Mouse (Mus musculus): ENCODE measurements around the gene Gm10226. TPM values are rescaled to one million over a fixed set of nuclear protein-coding genes. Genes with fewer than 3 reads are reported as not detected.
A peak's percentile ranks its signal among the peaks of the same experiment; 100 is the strongest.
"Not testable (repeated sequence)": the region's sequence is repeated elsewhere in the genome, so short reads cannot be mapped to it uniquely, and the experiment has no call there.

Gene Gm10226
- polyA plus RNA-seq (2015; fragmentation: Nextera tagmentation; extraction: Ambion mirVana): 2.6 and 3.9 TPM in 2 replicates

DNA sequence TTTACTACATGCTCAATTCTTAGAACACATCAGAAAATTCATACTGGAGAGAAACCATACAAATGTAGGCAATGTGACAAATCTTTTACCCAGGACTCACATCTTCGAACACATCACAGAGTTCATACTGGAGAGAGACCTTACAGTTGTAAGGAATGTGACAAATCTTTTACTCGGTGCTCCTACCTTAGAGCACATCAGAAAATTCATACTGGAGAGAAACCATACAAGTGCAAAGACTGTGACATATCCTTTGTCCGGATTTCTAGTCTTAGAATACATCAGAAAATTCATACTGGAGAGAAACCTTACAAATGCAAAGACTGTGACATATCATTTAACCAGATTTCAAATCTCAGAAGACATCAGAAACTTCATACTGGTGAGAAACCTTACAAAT lies at the start of gene Gm10226:
TSS of gene Gm10226 (plus strand) at position 301 of the 400 bp plus-strand sequence.
- H3K27me3 ChIP-seq: no peaks in the 10 kb centered on the region
- H3K4me2 ChIP-seq: no peak within 1 kb of the TSS
- H3K4me3 ChIP-seq: no peak within 1 kb of the TSS
- ATAC-seq (replicated peaks; ENCODE audit: insufficient number of reproducible peaks, insufficient read depth, low FRiP score, low read depth): no peak
- 80% methylated on average over 3 of the region's 3 CpGs for WGBS
- no peak within 1 kb of the TSS for H3K27ac ChIP-seq
- H3K4me1 ChIP-seq (replicated peaks): no peaks in the 10 kb centered on the region
- no peaks in the 10 kb centered on the region for H3K9me3 ChIP-seq (replicated peaks)
- H3K36me3 ChIP-seq: peaks cover 17% of the 10 kb centered on the region
- no peak within 1 kb of the TSS for H3K9ac ChIP-seq

DNA sequence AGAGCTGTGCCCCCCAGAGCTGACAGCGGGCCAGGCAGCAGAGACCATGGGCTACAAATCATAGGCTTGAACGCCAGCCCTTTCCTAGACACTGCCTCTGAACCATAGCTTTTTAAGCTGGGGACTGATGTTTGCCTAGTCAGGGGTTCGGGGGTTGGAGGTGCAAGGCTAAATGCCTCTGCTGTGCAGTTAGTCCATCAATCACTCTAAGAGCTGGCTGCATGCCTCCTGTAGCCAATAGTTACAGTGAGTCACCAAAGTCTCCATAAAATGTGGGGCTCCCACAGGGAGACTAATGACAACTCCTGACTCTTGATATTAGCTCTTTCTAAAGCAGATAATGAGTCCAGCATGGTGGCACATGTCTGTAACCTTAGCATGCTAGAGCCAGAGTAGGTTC lies 42.9 kb upstream of the Gm10226 start:
- Histone ChIP-seq H3K4me2 (no peak overlapping the region), H3K36me3 (0 out of 2 replicates have a peak, but pooled peaks cover 4% of the 10 kb centered on the region), H3K9me3 (replicated peaks) (no peaks in the 10 kb centered on the region), H3K27me3 (no peaks in the 10 kb centered on the region), H3K9ac (no peak overlapping the region), H3K4me3 (no peak overlapping the region), H3K4me1 (replicated peaks) (no peaks in the 10 kb centered on the region), H3K27ac (no peak overlapping the region)
- no peak for ATAC-seq (replicated peaks; ENCODE audit: insufficient number of reproducible peaks, insufficient read depth, low FRiP score, low read depth)
- WGBS: 68% methylated on average over 3 of the region's 3 CpGs

DNA sequence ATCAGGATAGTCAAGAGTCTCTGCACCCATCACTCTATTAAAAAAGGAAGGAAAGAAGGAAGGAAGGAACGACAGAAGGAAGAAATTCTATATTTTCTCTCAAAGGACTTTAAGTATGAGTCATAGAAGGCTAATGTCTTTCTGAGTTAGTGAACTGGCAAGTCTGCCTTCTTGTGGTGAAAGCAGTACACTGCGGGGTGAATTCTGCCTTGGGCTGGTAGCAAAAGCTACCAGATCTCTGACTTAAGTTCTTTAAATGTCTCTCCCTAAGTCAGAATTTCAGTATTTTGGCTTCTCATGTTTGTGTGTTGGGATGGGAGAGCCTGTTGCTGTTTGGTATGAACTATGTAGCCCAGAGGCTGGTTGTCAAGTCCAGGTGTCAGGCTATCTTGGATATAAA lies 41.7 kb upstream of the Gm10226 start:
- no peak for ATAC-seq (replicated peaks; ENCODE audit: insufficient number of reproducible peaks, insufficient read depth, low FRiP score, low read depth)
- Histone ChIP-seq H3K27ac (peak overlapping the region; percentile 76), H3K4me3 (peak overlapping the region; percentile 58), H3K9me3 (replicated peaks) (no peaks in the 10 kb centered on the region), H3K27me3 (no peaks in the 10 kb centered on the region), H3K4me1 (replicated peaks) (no peaks in the 10 kb centered on the region), H3K4me2 (peak overlapping the region; percentile 59), H3K36me3 (0 out of 2 replicates have a peak, but pooled peaks cover 4% of the 10 kb centered on the region), H3K9ac (peak overlapping the region; percentile 11; the same call in 1 of the 2 replicates)
- 22% methylated on average over 2 of the region's 2 CpGs for WGBS

DNA sequence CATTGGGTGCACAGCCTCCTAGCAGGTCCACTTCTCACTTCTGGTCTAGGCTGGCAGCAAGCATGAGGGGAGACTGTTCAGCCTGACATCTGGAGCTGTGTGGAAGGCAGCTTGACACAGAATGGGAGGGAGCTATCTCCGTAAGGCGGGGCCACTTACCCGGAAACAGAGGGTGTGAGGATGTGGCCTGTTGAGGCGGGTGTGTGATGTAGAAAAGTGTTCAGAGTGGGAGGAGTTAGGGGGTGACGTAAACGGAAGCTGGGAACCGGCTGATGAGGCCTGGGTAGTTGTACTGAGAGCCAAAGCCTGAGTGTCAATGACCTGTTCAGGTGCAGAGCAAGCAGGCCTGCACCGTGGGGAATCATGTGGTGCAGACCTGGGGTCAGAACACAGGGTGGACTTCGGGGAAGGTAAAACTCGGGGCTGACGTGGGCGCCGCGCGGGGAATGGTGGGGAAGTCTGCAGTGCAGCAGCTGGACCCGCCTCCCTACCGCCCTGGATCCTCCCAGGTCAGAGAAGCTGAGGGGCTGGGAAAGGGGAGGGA lies 41.2 kb upstream of the Gm10226 start, which contains the start of gene Zfp983:
TSS of gene Zfp983 (plus strand) at position 261 of the 544 bp plus-strand sequence.
- Histone ChIP-seq H3K27ac (peak within 1 kb of the TSS; percentile 76), H3K9ac (peak within 1 kb of the TSS; percentile 43), H3K4me3 (peak within 1 kb of the TSS; percentile 58), H3K4me2 (peak within 1 kb of the TSS; percentile 59)
- under 1% methylated on average over 17 of the region's 17 CpGs for whole genome bisulfite sequencing
- H3K4me1 ChIP-seq (replicated peaks); H3K36me3 ChIP-seq; H3K9me3 ChIP-seq (replicated peaks); H3K27me3 ChIP-seq: not testable (repeated sequence)
- ATAC-seq (replicated peaks; ENCODE audit: insufficient number of reproducible peaks, insufficient read depth, low FRiP score, low read depth): peak; percentile 99

DNA sequence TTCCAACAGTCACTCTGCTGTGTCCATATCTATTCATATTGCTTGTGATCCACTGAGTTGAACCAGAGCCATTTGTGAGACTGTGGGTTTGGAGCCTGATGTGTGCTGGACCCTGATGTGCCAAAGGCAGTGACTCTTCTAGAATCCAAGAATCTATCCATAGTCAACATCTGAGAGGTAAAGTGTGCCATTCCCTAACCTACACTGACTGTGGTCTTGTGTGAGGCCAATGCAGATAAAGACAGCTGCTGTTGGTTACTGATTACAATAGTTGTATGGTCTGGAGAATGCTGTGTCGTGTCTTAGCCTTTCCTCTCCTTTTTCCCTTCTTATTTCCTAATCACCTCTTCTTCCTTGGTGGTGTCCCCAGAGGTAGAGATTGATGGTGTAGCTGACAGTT lies 12.8 kb upstream of the Gm10226 start:
- not testable (repeated sequence) for H3K9me3 ChIP-seq (replicated peaks); H3K4me1 ChIP-seq (replicated peaks); H3K36me3 ChIP-seq; H3K9ac ChIP-seq; H3K4me3 ChIP-seq; H3K4me2 ChIP-seq; ATAC-seq (replicated peaks; ENCODE audit: insufficient number of reproducible peaks, insufficient read depth, low FRiP score, low read depth); H3K27ac ChIP-seq; H3K27me3 ChIP-seq
- 17% methylated on average over 1 of the region's 1 CpGs for WGBS

DNA sequence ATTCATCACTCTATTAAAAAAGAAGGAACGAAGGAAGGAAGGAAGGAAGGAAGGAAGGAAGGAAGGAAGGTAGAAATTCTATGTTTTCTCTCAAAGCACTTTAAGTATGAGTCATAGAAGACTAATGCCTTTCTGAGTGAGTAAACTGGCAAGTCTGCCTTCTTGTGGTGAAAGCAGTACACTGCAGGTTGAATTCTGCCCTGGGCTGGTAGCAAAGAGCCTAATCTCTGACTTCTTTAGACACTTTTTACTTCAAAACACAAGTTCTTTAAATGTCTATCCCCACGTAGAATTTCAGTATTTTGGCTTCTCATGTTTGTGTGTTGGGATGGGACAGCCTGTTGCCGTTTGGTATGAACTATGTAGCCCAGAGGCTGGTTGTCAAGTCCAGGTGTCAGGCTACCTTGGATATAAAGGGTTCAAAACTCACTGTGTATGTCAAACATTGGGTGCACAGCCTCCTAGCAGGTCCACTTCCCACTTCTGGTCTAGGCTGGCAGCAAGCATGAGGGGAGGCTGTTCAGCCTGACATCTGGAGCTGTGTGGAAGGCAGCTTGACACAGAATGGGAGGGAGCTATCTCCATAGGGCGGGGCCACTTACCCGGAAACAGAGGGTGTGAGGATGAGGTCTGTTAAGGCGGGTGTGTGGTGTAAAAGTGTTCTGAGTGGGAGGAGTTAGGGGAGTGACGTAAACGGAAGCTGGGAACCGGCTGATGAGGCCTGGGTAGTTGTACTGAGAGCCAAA lies 12.2 kb upstream of the Gm10226 start:
- Histone ChIP-seq H3K27ac (peak overlapping the region; percentile 65), H3K27me3 (no peaks in the 10 kb centered on the region), H3K36me3 (no peaks in the 10 kb centered on the region), H3K4me1 (replicated peaks) (no peaks in the 10 kb centered on the region), H3K9me3 (replicated peaks) (no peaks in the 10 kb centered on the region), H3K4me3 (peak overlapping the region; percentile 59), H3K9ac (peak overlapping the region; percentile 50), H3K4me2 (peak overlapping the region; percentile 70)
- WGBS: 2% methylated on average over 9 of the region's 9 CpGs
- peak; percentile 100 for ATAC-seq (replicated peaks; ENCODE audit: insufficient number of reproducible peaks, insufficient read depth, low FRiP score, low read depth)

DNA sequence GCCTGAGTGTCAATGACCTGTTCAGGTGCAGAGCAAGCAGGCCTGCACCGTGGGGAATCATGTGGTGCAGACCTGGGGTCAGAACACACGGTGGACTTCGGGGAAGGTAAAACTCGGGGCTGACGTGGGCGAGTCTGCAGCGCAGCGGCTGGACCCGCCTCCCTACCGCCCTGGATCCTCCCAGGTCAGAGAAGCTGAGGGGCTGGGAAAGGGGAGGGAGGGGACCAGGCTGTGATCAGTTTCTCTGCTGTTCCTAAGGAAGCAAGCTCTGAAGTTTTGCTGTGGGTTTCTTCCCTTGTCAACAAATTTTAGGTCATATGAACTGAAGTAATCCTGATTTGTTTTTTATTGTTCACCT lies 11.7 kb upstream of the Gm10226 start:
- ATAC-seq (replicated peaks; ENCODE audit: insufficient number of reproducible peaks, insufficient read depth, low FRiP score, low read depth): peak; percentile 75
- WGBS: under 1% methylated on average over 10 of the region's 10 CpGs
- H3K36me3 ChIP-seq; H3K9me3 ChIP-seq (replicated peaks); H3K27me3 ChIP-seq; H3K4me1 ChIP-seq (replicated peaks): not testable (repeated sequence)
- Histone ChIP-seq H3K27ac (peak overlapping the region; percentile 65), H3K4me3 (peak overlapping the region; percentile 59), H3K9ac (peak overlapping the region; percentile 50), H3K4me2 (peak overlapping the region; percentile 70)

DNA sequence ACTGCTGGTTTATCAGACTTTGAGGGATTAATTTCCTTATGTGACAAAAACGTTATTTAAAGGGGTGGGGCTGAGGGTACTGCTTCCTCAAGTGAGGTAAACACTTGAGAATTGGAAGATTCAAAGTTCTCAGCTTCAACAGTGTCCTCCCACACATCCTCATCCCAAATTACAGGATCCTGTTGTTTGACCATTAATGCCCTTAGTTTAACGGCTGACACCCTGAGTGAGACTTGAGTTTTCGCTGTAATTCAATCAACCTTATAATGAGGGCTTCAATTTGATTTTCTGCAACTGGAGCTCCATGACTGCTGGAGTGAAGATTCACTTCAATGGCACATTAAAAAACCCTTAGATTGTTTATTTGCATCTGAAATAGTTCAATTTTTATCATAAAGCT lies 1.7 kb downstream of the Gm10226 start:
- no peaks in the 10 kb centered on the region for H3K27me3 ChIP-seq
- WGBS: 74% methylated on average over 3 of the region's 3 CpGs
- peaks cover 17% of the 10 kb centered on the region for H3K36me3 ChIP-seq
- ATAC-seq (replicated peaks; ENCODE audit: insufficient number of reproducible peaks, insufficient read depth, low FRiP score, low read depth): no peak
- H3K4me2 ChIP-seq: no peak overlapping the region
- H3K27ac ChIP-seq: no peak overlapping the region
- no peak overlapping the region for H3K4me3 ChIP-seq
- no peak overlapping the region for H3K9ac ChIP-seq
- no peaks in the 10 kb centered on the region for H3K9me3 ChIP-seq (replicated peaks)
- H3K4me1 ChIP-seq (replicated peaks): no peaks in the 10 kb centered on the region

DNA sequence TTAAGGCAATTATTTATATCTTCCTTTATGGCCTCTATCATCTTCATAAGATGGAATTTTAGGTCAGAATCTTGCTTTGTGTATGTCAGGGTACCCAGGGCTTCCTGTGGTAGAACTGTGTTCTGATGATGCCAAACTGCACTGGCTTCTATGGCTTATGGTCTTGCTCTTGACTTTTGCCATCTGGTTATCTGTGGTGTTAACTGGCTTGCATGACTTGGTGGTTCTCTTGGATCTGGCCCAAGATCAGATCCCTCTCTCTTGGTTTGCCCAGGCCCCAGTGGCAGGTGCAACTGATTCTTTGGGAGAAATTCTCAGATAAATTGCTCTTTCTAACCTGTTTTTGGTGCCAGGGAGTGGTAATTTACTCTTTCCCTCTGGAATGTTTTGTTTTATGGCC lies 4.4 kb downstream of the Gm10226 start:
- Histone ChIP-seq H3K4me1 (replicated peaks) (no peaks in the 10 kb centered on the region), H3K36me3 (peaks cover 6% of the 10 kb centered on the region; the same call in 1 of the 2 replicates), H3K4me3 (no peak overlapping the region), H3K9me3 (replicated peaks) (no peaks in the 10 kb centered on the region), H3K27me3 (no peaks in the 10 kb centered on the region), H3K27ac (no peak overlapping the region), H3K4me2 (no peak overlapping the region), H3K9ac (no peak overlapping the region)
- no peak for ATAC-seq (replicated peaks; ENCODE audit: insufficient number of reproducible peaks, insufficient read depth, low FRiP score, low read depth)

DNA sequence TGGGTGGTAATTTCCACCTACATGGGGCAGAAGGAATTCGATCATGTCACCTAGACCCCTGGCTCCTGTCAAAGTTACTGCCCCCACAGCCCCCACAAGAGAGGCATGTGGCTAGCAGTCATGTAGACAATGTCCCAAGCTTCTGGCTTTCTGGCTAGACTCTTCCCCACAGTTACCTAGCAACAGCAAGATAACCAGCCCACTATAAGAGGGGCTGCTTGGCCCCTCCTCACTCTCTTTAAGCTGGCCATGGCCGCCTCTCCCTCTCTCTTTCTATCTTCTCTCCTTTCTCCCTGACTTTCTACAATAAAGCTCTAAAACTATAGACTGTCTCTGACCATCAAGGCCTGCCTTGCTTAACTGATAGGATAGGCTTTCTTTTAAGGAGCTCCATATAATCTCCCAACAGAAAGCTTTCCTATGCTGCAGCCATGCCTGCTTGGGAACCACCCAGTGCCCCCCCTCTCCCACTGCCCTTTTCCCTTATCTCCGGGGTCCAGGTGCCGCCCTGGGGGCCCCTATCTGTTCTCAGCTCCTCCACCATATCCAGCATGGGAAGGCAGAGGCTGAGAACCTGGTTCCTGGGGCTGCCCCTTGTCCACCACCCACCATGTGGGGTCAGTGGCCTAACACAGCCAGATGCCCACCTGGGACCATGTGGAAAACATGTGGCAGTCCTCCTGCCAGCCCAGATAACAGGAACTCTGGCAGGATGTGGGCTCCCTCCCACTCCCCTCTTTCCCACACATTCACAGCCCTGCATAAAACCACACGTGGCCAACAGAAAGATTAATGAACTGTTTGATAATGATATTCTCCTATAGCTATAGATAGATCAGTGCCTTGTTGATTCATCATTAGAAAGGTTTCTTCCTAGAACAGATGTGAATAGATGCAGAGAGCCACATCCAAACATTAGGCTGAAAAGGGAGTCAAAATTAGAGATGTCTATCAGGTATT lies 10.9 kb downstream of the Gm10226 start:
- no peak overlapping the region for H3K4me2 ChIP-seq
- no peaks in the 10 kb centered on the region for H3K27me3 ChIP-seq
- H3K9me3 ChIP-seq (replicated peaks): no peaks in the 10 kb centered on the region
- no peak overlapping the region for H3K9ac ChIP-seq
- ATAC-seq (replicated peaks; ENCODE audit: insufficient number of reproducible peaks, insufficient read depth, low FRiP score, low read depth): no peak
- H3K4me3 ChIP-seq: no peak overlapping the region
- no peaks in the 10 kb centered on the region for H3K36me3 ChIP-seq
- no peak overlapping the region for H3K27ac ChIP-seq
- WGBS: 25% methylated on average over 5 of the region's 5 CpGs
- no peaks in the 10 kb centered on the region for H3K4me1 ChIP-seq (replicated peaks)

DNA sequence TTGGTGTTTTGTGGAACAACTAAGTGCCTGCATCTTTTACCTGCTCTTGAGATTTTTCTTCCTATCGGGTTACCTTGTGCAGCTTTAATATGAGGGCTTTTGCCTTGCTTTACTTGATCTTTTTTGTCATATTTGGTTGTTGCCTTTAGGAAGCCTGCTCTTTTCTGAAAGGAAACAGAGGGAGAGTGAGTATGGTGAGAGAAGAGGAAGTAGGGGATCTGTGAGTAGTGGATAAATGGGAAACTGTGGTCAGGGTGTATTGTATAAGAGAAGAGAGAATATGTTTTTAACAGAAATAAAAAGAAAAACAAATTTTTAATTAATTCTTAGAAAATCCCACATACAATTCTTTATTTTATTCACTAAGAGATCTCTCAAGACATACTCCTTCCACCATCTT lies 11.8 kb downstream of the Gm10226 start:
- ATAC-seq (replicated peaks; ENCODE audit: insufficient number of reproducible peaks, insufficient read depth, low FRiP score, low read depth): no peak
- 80% methylated on average over 1 of the region's 1 CpGs for WGBS
- Histone ChIP-seq H3K4me2 (no peak overlapping the region), H3K27ac (no peak overlapping the region), H3K9me3 (replicated peaks) (no peaks in the 10 kb centered on the region), H3K36me3 (no peaks in the 10 kb centered on the region), H3K27me3 (no peaks in the 10 kb centered on the region), H3K4me1 (replicated peaks) (peaks cover 2% of the 10 kb centered on the region), H3K9ac (no peak overlapping the region), H3K4me3 (no peak overlapping the region)

Data from heart, embryonic 15.5 days (tissue).